Mouse (Mus musculus) MEL-GATA-1-ER (cell line): ENCODE measurements around the gene Fgf3.
"Not testable (repeated sequence)": the region's sequence is repeated elsewhere in the genome, so short reads cannot be mapped to it uniquely, and the experiment has no call there.

Experiments used
- DNase-seq: peaks from one replicate; pipeline ENCODE4 v3.0.0-alpha.2; 2012; ENCODE audit warnings: low read depth; ENCODE audit errors: extremely low read depth

The Fgf3 gene

DNA sequence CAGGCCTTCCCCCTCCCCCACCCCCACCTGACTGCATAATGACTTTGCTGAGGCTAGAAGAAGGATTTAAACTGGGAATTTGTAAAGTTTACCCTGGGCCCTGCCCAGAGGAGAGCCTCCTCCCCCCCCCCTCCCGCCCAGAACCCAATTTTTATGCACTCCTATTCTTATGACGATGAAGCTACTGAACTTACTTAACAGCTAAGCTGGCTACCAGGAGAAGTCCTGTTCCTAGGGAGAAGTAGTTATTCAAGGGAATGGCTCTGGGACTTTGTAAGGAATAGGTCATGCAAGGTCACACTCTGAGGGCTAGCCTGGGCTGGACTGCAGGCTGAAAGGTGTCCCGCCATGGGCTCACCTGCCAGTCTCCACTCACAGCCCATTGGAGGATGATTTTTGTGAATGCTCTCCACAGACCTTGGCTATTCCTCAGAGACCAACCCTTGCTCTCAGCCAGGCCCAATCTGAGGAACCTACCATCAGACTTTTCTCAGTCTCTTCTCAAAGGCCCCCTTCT is 20.0 kb downstream of the Fgf3 start:
- no peak for DNase-seq

- no peak for DNase-seq
Measured at GRCm38 (mm10) chr7:144858702-144859101, 20.8 kb downstream of the Fgf3 start.

DNA sequence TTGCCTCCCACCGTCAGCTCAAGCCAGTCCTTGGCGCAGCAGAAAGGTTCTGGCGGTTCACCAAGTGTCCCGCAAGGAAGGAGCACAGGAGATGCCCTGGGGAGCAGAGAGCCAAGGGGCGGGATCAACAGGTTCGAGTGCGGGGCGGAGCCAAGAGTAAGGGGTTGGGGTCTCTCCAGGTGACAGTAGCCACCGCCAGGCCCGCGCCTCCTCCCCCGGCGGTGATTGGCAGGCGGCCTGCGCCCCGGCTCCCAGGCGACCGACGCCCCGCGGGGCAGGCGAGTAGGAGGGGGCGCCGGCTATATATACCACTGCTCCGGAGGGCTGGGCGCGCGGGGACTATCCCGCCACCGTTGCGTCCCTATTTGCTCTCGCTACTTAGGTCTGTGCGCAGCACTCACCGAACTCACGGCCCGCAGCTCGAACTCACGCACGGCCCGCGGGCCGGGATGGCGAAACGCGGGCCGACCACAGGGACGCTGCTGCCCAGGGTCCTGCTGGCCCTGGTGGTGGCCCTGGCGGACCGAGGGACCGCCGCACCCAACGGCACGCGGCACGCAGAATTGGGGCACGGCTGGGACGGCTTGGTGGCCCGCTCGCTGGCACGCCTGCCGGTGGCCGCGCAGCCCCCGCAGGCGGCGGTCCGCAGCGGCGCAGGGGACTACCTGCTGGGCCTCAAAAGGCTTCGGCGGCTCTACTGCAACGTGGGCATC is 23.3 kb downstream of the Fgf3 start:
- DNase-seq, result no peak

DNA sequence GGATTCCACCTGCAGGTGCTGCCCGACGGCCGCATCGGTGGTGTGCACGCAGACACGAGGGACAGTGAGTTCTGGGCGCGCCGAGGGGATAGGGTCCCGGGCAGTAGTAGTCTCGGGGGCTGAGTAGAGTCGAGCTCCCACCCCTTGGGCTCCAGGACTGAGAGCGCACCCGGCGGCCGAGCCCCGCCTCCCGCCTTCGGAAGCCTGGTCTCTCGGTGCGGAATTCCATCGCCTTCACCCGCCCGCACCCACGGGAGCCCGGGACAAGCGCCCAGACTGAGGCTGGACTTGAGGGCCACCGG is 23.8 kb downstream of the Fgf3 start:
- DNase-seq, result no peak

DNA sequence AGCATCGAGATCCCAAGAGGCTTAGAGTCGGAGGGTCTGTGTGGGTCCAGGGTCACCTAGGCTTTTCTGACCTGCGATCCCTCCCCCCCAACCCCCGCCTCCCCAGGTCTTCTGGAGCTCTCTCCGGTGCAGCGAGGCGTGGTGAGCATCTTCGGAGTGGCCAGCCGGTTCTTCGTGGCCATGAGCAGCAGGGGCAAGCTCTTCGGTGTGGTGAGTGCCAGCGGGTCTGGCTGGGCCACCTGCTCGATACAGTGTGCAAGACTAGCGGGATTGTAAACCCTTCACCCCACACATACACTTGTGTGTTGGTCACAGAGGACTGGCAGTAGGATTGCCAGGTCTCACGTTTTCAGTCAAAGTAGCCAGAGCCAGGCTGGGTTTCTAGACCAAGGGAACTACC is 24.2 kb downstream of the Fgf3 start:
- no peak for DNase-seq

GRCm38 (mm10) chr7:144862712-144863111 is 24.8 kb downstream of the Fgf3 start:
- DNase-seq, result no peak

GRCm38 (mm10) chr7:144863196-144863595 is 25.3 kb downstream of the Fgf3 start:
- no peak for DNase-seq

DNA sequence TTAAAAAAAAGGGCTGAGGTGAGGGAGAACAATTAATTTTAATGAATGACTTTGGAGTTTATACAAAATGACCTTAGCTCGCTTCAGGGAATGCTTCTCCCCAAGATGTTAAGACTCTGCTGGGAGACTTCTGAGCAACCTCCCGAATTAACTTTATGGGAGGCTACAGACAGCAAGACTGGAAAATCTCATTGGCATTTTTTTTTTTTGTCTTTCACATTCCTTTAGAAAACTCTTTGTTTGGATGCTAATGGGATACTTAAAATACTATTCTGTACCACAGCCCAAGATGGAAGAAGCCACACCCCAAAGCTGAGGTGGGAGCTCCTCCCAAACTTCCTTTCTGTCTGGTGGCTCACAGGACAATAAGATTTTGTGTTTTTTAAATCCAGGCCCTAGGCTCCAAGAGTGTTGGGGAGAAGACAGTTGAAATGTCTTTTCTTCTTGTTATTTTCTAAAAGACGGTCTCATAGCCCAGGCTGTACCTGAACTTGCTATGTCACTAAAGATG is 26.3 kb downstream of the Fgf3 start:
- no peak for DNase-seq

DNA sequence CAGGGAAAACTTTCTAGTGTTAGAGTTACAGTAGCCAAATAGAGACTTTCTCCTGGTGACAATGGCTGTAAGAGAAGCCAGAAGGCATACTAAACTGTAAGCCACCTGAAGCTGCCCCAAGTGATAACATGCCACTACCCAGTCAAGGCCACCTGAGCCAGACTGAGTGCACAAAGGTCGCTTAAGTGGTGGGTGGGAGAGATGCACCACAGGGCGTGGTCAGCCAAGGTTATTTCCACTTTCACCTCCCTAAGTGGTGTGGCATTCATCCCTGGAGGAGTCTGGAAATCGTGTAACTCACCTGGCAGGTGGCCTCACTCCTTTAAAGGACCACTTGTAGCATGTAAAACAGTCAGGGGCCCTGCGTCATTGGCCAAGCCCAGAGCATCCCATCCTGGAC is 29.3 kb downstream of the Fgf3 start:
- DNase-seq, result no peak

DNA sequence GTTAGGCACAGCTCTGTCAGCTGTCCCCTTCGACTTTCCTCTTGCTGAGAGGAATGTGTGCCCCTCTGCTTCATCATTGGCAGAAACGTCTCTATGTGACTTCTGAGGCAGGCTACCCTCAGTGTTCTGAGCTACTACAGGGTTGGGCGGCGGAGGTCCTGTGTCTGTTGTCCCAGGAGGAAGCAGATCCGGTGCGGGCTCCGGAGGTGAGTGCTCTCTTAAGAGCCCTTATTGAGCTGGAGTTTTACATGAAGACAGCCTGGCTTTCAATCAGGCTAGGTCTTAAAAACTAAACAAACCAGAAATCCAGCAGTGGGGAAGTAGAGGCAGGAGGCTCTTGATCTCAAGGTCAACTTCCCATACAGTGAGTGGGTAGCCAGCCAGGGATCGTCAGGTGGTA is 29.7 kb downstream of the Fgf3 start:
- DNase-seq, result no peak

- no peak for DNase-seq
Measured at GRCm38 (mm10) chr7:144872420-144872819, 34.5 kb downstream of the Fgf3 start.

- DNase-seq, result no peak
Measured at GRCm38 (mm10) chr7:144873160-144873559, 35.3 kb downstream of the Fgf3 start.

- DNase-seq, result no peak
Measured at GRCm38 (mm10) chr7:144874226-144874625, 36.3 kb downstream of the Fgf3 start.

DNA sequence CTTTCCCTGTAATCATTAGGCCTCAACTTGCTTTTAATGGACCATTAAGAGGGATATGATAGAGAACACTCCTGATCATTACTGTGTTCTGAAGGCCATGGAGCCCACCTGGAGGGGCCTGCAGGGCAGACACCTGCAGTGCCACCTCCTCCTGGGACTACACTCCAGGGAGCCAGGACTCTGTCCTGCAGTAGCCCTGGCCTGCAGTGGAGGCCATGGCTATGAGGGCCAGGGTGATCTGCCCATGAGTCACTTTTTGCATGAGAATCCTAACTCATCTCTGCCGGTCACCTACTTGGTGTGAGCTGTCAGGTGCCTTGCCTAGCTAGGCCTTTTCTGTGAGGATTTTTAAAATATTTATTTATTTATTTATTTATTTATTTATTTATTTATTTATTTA is 40.5 kb downstream of the Fgf3 start:
- DNase-seq, result no peak

- no peak for DNase-seq
Measured at GRCm38 (mm10) chr7:144883106-144883505, 45.2 kb downstream of the Fgf3 start.

- no peak for DNase-seq
Measured at GRCm38 (mm10) chr7:144887672-144888071, 49.8 kb downstream of the Fgf3 start.

GRCm38 (mm10) chr7:144888564-144889299 is 50.8 kb downstream of the Fgf3 start:
- DNase-seq, result no peak

DNA sequence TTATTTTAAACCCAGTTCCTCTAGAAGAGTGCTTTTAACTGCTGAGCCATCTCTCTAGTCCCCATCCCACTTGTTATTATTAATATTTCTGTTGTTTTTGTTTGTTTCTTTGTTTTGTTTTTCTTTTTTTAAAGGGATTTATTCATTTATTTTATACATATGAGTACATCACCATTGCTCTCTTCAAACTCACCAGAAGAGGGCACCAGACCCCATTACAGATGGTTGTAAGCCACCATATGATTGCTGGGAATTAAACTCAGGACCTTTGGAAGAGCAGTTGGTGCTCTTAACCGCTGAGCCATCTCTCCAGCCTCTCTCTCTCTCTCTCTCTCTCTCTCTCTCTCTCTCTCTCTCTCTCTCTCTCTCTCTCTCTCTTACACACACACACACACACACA is 52.8 kb downstream of the Fgf3 start:
- not testable (repeated sequence) for DNase-seq

- DNase-seq, result no peak
Measured at GRCm38 (mm10) chr7:144891863-144892262, 54.0 kb downstream of the Fgf3 start.

- no peak for DNase-seq
Measured at GRCm38 (mm10) chr7:144892322-144892721, 54.4 kb downstream of the Fgf3 start.
